Mouse (Mus musculus): ENCODE measurements around the gene Dap3. TPM values are rescaled to one million over a fixed set of nuclear protein-coding genes. Genes with fewer than 3 reads are reported as not detected.

Dap3 gene
- total RNA-seq, 2 experiments from 2014 or later, result 65.5 to 79.9 TPM

DNA sequence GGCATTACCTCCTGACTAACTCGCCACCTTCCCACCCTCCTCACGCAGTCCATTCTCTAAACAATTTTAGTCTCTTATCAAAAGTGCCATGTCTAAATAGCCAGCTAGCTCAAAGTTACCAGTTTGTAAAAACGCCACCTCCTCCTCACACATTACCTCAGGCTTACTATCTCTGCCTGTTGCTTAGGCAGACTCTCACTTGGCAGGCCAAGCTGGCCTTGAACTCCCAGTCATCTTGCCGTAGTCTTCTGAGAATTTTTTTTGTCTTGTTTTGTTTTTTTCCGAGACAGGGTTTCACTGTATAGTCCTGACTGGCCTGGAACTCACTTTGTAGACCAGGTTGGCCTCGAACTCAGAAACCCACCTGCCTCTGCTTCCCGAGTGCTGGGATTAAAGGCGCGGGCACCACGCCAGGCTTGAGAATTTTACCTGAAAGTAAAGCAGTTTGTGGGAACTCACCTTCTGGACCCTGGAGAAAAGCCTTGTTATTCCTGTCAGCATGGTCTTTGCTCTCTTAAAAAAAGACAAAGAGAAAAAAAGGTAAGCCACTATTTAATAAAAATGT, 8.6 kb downstream of the Dap3 start:
- TF ChIP-seq CTCF (IDR thresholded peaks at IDR 0.05), result no peak
- no peak overlapping the region for H3K4me3 ChIP-seq
- DNase-seq, result no peak
- no peak overlapping the region for H3K27ac ChIP-seq
- intact Hi-C loops (cut with DNase I), result loop anchor here (5.0 kb wide), 1 partner anchor 90 kb away; no protein-coding TSS in a partner anchor

DNA sequence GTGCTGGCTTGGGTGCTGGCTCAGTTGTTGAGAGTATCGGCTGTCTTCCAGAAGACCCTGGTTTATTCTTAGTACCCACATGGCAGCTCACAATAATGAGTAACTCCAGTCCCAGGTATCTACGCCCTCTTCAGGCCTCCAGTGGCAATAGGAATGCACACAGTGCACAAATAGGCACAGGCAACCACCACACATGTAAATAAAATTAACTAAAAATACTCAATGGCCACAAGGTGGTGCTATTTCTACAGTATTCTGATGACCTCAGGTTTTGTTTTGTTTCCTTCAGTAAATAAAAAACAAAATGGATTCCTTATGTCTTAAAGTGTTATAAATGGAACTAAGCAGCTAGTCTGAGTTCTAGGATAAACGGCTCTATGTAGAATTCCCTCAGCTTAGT, 11.2 kb downstream of the Dap3 start:
- peak; percentile 75 for TF ChIP-seq CTCF (IDR thresholded peaks at IDR 0.05)
- intact Hi-C loops (cut with DNase I), result loop anchor here (5.0 kb wide), 2 partner anchors 93 to 118 kb away; no protein-coding TSS in a partner anchor
- DNase-seq, result no peak
- H3K4me3 ChIP-seq, result no peak overlapping the region
- peak overlapping the region; percentile 17; the same call in 1 of the 2 replicates for H3K27ac ChIP-seq

DNA sequence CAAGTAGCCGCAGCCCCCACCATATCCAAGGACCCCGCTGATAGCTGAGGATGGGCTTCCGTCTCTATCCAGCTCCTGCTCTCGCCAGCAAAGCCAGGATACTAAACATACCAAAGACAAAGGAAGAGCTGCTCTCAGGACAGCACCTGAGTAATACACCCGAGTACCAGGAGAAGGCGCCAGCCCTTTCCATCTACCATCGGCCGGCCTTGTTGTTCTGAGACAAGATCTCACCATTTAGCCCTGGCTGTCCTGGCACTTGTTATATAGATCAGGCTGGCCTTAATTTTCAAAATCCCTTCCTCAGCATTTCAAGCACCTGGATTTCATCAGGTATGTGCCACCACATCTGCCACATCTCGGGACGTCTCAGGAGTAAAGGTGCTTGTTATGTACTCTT, 11.9 kb downstream of the Dap3 start:
- intact Hi-C loops (cut with DNase I), result loop anchor here (5.0 kb wide), 1 partner anchor 118 kb away; no protein-coding TSS in a partner anchor
- DNase-seq, result no peak
- no peak for TF ChIP-seq CTCF (IDR thresholded peaks at IDR 0.05)
- Histone ChIP-seq H3K27ac (no peak overlapping the region), H3K4me3 (no peak overlapping the region)

DNA sequence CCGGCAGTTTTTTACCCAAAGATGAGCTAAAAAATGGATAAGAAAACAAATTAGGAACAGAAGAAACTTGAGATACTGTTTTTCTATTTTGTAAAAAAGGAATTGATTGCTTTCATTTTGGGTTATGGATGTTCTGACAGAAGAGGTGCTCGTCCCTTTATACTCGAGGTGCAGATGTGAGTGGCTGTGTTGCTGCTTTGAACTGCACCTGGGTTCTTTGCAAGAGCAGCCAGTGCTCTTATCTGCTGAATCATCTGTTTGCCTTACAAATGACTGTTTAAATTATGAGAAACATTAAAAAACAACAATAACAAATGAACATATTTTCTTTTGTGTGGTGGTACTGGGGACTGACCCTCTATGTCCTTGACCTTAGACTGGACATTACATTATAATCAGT, 21.5 kb downstream of the Dap3 start:
- no peak for TF ChIP-seq CTCF (IDR thresholded peaks at IDR 0.05)
- H3K4me3 ChIP-seq, result no peak overlapping the region
- DNase-seq, result no peak
- H3K27ac ChIP-seq, result no peak overlapping the region
- intact Hi-C loops (cut with DNase I), result no loop called here

DNA sequence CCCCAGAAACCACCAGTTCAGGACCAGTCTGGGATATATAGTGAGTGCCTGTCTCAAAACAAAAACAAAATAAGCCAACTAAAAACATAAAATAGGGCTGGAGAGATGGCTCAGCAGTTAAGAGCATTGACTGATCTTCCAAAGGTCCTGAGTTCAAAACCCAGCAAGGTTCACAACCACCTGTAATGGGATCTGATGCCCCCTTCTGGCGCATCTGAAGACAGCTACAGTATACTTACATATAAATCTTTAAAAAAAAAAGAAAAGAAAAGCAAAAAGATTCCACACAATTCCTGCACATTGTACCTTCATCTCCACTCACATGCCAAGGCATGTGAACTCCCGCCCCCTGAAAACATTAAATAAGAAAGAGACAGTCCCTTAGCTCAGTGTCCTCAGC, 25.3 kb downstream of the Dap3 start:
- Histone ChIP-seq H3K4me3 (no peak overlapping the region), H3K27ac (peak overlapping the region; percentile 66)
- no peak for DNase-seq
- intact Hi-C loops (cut with DNase I), result no loop called here
- TF ChIP-seq CTCF (IDR thresholded peaks at IDR 0.05), result 0 out of 2 replicates have a peak, but pooled peaks have one; percentile 9

DNA sequence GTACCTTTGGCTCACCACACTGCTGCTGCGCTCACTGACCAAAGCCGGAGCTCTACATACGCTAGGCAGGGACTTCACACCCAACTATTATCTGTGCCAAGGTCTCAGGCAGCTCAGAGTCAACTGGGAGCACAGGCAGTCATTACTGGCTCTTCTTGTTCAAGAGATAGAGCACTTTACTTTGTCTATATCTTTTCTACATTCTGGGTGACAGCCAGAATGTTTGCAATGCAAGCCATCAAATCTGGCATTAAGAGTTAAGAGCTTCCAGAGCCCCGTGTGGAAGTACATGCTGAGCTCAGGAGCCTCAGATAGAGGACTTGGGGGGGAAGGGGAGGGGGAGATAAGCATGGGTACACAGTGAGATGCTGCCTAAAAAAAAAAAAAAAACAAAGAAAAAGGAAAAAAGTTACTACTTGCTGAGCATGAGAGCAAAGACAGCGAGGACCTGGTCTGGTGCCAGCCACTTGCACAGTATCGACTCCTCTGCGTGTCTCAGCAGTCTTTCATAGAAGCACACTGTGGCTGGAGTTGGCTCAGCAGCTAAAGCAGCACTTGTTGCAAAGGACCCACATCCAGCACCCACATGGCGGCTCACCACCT, 26.9 kb downstream of the Dap3 start:
- peak overlapping the region; percentile 66; the same call in 1 of the 2 replicates for H3K27ac ChIP-seq
- TF ChIP-seq CTCF (IDR thresholded peaks at IDR 0.05), result no peak
- no peak overlapping the region for H3K4me3 ChIP-seq
- intact Hi-C loops (cut with DNase I), result no loop called here
- peak; percentile 51 for DNase-seq

DNA sequence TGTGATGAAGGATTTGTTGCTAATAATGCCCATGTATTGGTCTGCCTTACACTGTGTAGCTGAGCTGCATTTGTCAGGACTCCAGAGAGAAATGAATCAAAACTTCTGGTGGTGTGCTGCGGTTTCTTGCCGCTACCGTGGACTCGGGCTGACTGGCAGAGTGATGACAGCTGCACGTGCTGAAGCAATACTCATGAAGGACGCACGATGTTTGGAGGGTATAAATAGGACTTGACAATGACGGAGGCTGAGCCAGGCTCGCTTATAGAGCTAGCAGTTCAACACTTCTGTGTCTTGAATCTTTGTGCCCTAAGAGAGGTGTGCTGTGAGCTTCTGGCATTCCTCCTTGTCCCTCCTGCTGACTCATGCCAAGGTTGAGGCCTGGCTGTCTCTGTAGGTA, 29.6 kb downstream of the Dap3 start:
- no peak overlapping the region for H3K27ac ChIP-seq
- intact Hi-C loops (cut with DNase I), result no loop called here
- no peak for DNase-seq
- H3K4me3 ChIP-seq, result no peak overlapping the region
- TF ChIP-seq CTCF (IDR thresholded peaks at IDR 0.05), result no peak

DNA sequence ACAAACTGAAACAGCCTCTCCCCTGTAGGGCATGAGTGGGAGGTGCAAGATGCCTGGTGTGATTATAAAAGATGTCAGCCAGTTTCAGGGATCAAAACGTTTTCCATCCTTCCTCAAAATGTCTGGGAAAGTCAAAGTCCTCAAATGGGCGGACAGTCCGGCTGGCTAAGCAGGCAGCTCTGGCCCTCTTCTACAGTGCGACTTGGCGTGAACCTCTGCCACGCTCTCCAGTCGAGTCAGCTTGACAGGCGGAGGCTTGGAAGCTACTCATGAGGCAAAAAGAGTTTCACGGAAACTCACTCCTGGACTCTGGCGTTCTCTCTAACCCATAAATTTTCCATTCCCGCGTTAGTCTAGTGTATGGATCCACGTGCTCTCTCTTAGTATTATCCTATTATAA, 32.0 kb downstream of the Dap3 start:
- no peak for TF ChIP-seq CTCF (IDR thresholded peaks at IDR 0.05)
- intact Hi-C loops (cut with DNase I), result no loop called here
- Histone ChIP-seq H3K27ac (no peak overlapping the region), H3K4me3 (no peak overlapping the region)
- peak; percentile 39 for DNase-seq

DNA sequence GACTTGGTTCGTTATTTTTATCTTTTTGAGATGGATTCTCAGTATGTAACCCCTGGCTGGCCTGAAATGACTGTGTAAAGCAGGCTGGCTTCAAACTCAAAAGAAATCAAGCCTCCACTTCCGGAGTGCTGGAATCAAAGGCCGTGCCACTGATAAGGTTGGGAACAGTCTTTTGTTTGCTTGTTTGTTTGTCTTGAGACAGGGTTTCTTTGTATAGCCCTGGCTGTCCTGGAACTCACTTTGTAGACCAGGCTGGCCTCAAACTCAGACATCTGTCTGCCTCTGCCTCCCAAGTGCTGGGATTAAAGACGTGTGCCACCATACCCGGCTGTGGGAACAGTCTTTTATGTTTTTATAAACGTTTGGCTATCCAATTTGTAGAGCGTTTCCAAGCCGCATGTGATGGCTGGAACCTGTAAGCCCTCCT, 36.6 kb downstream of the Dap3 start:
- Histone ChIP-seq H3K27ac (peak overlapping the region; percentile 95), H3K4me3 (peak overlapping the region; percentile 73)
- DNase-seq, result no peak
- no peak for TF ChIP-seq CTCF (IDR thresholded peaks at IDR 0.05)
- intact Hi-C loops (cut with DNase I), result no loop called here

DNA sequence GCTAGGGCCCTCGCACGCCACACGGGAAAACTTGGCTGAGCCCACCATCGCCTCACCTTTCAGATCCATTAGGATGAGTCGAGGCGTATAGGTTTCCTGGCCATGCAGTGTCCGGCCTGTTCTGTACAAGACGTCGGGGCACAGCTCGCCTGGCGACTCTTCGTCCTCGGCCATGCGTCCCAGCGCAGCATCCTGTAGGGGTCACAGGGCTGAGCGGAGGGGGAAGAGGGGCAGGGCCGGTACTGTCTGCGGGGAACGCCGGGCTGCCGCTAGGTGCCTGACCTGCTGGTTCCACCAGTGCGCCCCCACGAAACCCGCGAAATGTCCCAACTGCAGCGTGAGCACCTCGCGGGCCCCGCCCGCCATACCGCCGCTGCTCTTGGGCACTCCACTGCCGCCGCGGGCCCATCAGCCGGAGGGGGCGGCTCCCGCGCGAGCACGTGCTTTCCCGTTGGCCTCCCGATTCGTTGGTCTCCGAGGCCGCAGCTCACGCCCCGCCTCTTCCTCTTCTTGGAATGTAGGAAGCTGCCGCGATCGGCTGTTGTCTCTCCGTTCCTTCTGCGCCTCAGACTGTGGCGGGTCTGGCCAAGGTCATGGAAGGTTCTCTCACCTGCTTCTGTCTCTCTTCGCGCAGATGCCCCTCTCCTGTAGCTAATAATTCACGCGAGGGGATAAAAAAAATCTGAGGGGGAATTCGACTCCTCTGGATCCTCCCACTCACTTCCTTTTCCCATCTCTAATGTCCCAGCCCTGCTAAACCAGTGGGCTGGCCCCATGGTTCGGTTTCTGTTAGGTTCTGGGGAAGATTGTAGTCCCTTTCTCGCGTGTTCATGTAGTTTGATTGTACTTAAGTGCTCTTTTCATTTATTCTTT, 37.2 kb downstream of the Dap3 start, which contains the start of gene Msto1:
TSS of gene Msto1 (minus strand) at position 489 of the 873 bp plus-strand sequence.
- TF ChIP-seq CTCF (IDR thresholded peaks at IDR 0.05), result 0 out of 2 replicates have a peak, but pooled peaks have one; percentile 1
- peak within 1 kb of the TSS; percentile 73 for H3K4me3 ChIP-seq
- peak; percentile 96 for DNase-seq
- H3K27ac ChIP-seq, result peak within 1 kb of the TSS; percentile 95
- intact Hi-C loops (cut with DNase I), result no loop called here

DNA sequence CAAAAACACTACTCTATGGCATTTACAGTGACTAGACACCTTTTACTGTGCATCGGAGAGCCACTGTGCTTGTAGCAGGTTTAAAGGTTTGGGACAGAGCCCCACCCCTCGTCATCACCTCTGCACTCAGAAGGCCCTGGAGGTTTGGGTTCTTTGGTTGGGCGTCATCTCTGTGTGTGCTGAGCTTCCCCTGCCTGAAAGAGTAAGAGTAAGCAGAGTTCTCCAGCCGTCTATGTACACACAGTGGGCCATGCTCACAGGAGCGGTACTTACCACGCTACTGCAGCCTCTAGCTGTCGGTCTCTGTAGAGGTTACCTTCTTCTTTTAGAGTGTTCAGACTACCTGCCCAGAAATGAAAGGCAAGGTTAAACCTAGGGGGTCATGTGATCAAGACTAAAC, 38.4 kb downstream of the Dap3 start:
- Histone ChIP-seq H3K27ac (no peak overlapping the region), H3K4me3 (no peak overlapping the region)
- DNase-seq, result no peak
- intact Hi-C loops (cut with DNase I), result no loop called here
- no peak for TF ChIP-seq CTCF (IDR thresholded peaks at IDR 0.05)

DNA sequence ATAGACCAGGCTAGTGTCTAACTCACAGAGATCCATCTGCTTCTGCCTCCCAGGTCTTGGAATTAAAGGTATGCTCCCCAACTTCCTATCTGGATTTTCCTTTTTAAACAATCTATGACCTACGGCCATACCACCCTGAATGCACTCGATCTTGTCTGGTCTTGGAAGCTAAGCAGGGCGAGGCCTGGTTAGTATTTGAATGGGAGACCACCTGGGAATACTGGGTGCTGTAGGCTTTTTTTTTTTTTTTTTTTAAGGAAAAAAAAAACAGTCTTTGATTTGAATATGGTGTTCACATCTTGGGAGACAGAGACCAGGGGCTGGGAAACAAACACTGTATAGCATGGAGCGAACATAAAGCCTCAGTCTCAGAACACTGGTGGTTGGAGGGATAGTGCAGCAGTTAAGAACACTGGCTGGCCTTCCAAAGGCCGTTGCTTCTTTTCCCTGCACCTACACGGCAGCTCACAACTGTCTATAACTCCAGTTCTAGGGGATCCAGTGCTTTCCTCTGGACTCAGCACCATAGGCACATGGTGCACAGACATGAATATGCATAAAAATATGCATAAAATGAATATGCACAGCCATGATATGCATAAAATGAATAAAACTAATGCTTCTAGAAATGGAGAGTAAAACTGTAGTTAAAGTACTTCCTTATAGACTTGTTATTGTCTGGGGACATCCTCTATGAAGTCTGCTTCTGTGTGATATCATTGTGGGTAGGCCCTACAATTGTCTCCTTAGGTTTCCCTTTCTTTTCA, 44.4 kb downstream of the Dap3 start:
- no peak for DNase-seq
- no peak overlapping the region for H3K27ac ChIP-seq
- no peak overlapping the region for H3K4me3 ChIP-seq
- intact Hi-C loops (cut with DNase I), result no loop called here
- no peak for TF ChIP-seq CTCF (IDR thresholded peaks at IDR 0.05)

Data from gastrocnemius, adult 2 months (tissue).